Mouse (Mus musculus) c-Kit-positive CD71-negative TER-119-negative erythroid progenitor cells, embryonic 14.5 days (primary cell): ENCODE measurements around the gene Ccdc170.
"Not testable (repeated sequence)": the region's sequence is repeated elsewhere in the genome, so short reads cannot be mapped to it uniquely, and the experiment has no call there.

ENCODE experiments used
- DNase-seq: peaks from one replicate; pipeline ENCODE4 v3.0.0-alpha.2; 2013; ENCODE audit warnings: low read depth

Gene Ccdc170

DNA sequence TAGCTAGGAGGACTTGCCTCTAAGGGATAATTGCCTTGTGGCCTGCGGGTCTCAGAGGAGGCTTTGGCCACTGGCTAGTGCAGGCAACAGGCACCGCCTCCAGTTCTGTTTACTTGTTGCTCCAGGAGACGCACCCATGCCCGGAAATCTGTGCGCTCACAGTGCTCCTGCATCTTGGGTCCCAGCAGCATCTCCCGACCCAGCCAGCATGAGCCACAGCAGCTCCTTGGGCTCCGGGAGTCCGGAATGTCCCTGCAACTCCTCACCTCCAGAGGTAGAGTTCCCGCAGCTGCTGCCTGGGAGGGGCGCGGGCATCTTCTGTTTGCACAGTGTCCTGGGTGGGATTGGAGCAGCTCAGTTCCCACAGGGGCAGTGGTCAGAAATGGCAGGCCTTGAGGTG, at the start of gene Ccdc170:
Gene Ccdc170 (plus strand): TSS at position 148 of the 400 bp plus-strand sequence.
- DNase-seq = no peak

DNA sequence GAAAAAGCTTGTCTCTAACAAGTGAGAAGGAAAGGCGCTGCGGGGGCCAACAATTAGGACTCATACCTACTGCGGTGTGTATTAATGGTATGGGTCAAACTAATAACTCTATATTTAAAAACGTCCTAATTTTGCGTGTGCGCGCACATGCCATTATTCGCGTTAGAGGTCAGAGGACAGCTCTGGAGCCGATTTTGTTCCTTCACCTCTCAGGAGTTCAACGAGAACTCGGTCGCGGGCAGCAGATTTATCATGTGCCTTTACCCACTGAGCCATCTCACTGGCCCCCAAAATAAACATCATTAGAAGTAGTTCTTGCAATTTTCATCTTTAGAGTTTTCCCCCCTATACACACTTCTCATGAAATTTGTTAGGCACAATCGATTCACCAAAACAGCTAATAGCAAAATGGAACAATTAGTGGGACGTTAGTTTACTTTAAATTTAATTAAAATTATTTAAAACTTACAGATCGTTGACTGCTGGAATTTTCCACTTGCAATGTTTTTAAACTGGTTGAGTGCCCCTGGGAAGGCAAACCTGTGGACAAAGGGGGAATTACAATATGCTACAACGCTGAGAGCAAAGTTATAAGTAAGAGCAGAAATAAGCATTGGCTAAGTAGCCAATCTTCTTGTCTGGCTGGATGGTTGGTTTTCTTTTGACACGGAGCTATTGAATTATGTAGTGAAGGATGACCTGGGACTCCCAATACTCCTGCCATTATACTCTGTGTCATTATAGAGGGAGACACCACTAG, 49.1 kb upstream of the Ccdc170 start:
- DNase-seq = no peak

GRCm38 (mm10) chr10:4433871-4434270, 48.4 kb upstream of the Ccdc170 start:
- DNase-seq = not testable (repeated sequence)

DNA sequence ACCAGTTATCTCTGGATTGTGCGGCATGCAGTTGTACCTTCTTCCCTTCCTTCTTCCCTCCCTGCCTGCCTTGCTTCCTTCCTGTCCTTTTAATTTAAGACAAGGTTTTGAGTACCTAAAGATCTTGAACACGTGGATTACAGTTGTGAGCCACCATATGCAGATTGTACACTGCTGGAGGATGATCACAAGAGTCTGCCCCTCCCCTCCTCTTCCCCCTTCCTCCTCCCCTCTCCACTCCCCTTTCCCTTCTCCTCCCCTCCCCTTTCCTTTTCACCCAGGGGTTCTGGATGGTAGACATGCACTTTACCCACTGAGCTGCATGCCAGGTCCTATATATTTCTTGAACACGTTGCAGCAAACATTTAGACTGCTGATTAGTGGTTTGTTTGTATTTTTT, 46.9 kb upstream of the Ccdc170 start:
- no peak for DNase-seq

DNA sequence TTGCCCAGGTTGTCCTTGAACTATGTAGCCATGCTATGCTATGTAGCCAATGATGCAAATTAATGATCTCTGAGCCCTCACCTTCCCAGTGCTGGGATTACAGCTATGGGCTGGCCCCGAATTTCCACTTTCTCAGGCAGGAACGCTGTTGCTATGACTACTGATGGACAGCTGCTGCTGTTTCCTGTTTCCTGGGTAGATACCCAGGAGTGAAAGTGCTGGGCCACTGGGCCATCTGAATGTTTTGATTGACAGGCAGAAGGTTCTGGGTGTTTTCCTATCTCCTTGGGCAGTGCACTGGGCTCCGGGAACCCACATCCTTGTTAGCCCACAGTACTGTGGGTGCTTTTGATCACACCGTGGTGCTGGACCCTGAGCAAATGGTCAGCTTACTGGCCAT, 25.9 kb upstream of the Ccdc170 start:
- DNase-seq = no peak

DNA sequence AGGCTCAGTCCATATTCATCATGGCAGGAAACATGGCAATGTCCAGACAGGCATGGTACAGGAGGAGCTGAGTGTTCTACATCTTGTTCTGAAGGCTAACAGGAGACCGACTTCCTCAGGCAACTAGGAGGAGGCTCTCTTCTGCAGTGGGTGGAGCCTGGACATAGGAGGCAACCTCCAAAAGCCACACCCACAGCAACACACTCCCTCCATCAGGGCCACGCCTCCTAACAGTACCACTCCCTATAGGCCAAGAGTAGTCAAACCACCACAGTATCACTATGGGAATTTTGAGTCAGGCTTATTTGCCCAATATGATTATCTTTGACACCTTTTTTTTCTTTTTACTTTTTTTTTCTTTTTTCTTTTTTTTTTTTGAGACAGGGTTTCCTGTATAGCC, 22.1 kb upstream of the Ccdc170 start:
- no peak for DNase-seq

DNA sequence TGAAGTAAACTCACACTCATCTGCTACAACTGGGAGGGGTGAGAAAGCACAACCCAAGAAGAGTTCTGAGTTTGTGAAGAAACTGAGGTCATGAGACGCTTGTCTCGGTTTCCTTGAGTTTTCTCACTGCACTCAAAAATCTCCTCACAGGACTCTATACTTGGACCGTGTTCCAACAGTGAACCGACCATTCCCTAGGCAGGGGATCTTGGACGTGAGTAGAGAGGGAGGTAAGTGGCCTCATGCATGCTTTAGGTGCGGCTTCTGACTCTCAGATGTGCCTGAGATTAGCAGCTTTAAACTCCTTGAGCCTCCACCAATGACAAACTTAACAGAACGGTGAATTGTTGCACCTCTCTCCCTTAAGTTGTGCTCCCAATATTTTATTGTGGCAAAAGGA, 16.5 kb upstream of the Ccdc170 start:
- no peak for DNase-seq

DNA sequence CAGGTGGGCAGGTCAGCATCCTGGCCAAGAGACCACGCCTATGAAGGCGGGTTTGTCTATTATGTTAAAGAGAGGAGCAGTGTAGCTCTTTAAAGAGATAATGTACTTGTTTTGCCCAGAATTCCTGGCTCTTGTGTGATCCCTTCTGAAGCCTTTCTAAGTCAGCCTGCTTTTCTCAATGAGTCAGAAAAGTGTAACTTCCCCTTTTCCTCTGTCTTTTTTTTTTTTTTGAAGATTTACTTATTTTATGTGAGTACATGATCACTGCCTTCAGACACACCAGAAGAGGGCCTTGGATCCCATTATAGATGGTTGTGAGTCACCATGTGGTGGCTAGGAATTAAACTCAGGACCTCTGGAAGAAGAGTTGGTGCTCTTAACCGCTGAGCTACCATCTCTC, 12.9 kb upstream of the Ccdc170 start:
- DNase-seq = no peak

DNA sequence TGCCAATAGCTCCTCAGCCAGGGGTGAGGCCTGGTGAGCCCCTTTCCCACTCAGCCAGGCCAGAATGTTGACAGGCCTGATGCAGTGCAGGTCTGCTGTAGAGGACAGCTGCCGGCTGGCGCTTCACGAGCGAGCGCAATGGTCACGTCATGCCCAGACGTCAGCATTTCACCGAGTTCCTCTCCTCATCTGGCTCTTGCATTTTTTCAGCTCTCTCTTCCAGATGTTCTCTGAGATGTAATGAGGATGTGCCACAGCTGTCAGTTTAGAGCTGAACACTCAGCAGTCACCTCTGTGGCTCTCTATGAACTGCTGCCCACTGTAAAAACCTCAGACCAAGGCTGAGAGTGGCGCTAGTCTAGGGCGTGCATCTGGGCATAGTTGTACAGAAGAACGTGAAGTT, 8.7 kb upstream of the Ccdc170 start:
- no peak for DNase-seq

- DNase-seq = no peak
Observed at GRCm38 (mm10) chr10:4475431-4475830, 6.9 kb upstream of the Ccdc170 start.

- DNase-seq = no peak
Observed at GRCm38 (mm10) chr10:4476604-4477003, 5.7 kb upstream of the Ccdc170 start.

DNA sequence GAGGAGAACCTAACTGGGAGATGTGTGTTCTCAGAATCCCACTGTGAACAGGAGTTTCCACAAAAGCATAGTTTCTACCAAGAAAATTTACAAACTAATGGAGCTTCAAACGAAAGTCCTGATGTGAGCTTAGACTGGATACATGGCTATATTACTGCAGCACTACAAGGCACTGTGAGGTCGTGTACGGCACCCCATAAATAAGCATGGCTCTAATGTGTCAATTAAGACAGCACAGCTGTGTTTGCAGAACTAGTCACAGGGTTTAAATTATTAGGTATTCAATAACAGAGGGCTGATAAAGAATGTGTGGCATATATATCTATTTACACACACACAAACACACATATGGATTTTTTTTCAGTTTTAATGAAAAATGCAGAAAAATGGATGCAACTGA, 1.4 kb upstream of the Ccdc170 start:
- no peak for DNase-seq

DNA sequence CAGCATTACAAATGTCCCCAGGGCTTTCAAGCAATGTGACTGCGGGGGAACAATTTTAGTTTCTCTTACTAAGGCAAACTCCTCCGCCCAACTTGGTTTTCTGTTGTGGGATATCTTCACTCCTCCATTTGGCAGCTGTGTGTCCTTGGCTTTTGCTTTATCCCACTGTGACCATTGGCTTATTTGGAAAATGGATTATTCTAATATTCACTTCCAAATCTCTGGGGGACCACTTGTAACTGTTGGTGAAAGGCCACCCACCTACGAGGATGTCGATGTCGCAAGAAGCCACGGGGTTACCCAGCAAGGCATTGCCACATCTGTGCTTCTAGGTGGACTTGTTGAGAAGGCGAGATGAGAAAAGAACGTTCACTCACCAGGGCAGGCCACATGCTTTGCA, 607 bp upstream of the Ccdc170 start:
- DNase-seq = no peak

DNA sequence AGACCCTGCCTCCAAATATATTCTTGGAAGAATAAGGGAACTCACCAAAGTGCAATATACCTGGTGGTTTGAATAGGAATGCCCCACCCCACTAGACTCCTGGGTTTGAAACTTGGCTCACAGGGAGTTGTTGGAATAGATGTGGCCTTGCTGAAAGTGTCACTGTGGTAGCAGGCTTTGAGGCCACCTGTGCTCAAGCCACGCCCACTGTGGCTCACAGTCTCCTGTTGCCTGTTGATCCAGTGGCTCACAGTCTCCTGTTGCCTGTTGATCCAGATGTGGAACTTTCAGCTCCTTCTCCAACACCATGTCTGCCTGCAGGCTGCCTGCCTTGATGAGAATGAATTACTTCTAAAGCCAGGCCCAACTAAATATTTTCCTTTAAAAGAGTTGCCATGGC, 1.5 kb downstream of the Ccdc170 start:
- no peak for DNase-seq

DNA sequence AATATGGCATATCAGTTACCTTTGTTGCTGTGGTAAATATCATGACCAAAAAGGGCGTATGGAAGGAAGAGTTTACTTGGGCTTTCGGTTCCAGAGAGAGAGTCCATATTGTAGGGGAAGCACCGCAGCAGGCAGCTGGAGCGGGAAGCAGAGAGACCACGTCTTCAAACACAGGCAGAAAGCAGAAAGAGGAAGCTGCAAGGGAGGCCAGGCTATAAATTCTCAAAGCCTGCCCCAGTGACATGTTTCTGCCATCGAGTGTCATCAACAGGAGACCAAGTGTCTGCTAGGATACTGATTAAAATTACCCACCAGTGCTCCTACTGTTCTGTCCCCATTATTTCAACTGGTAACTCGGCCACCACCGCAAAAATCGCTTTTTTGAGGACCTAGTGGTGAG, 2.7 kb downstream of the Ccdc170 start:
- DNase-seq = no peak

DNA sequence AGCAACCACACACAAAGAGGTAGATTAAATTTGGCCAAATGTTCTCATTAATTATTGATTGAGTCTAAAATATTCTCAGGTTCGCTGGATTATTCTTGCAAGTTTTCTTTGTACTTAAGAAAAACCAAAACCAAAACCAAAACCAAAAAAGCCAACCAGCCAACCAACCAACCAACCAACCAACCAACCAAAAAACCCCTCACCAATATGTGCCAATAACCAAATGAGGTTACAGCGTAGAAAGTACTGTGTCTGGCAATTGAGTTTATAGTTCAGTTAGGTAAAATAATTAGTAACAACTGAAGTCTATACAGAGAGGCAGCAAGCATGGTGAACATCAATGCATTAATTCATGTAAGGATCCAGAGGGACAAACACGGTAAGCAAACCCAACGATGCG, 7.6 kb downstream of the Ccdc170 start:
- DNase-seq = no peak

DNA sequence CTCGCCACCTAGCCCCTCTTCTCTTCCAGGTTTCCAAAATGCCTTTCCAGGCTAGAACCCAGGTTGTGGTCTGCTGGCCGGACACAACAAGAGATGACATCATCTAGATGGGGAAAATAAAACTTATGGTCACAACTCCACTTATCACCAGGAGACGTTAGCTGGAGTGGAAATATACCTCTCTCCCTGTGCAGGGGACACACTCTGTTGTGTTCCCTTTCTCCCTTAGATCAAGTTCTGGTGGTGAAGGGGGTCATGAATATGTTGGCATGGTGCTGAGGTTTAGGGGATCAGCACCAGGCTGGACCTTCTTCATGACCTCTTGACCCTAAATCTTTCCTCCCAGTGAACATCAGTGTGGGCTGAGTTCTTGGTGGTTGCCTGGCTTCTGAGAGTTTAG, 9.0 kb downstream of the Ccdc170 start:
- no peak for DNase-seq

DNA sequence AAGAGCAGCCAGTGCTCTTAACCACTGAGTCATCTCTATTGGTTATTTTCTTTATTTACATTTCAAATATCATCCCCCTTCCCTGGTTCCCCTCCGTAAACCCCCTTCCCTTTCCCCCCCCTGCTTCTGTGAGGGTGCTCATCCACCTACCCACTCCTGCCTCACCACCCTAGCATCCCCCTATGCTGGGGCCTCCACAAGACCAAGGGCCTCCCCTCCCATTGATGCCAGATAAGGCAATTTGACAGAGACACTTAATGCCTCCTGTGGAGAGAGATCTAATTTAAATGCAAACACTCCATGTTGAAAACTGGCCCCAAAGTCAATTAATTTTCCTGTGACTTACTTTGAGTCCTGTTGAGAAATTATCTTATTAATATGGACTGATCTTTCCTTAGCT, 9.7 kb downstream of the Ccdc170 start:
- DNase-seq = no peak

GRCm38 (mm10) chr10:4492909-4493308, 10.6 kb downstream of the Ccdc170 start:
- DNase-seq = no peak

- DNase-seq = no peak
Observed at GRCm38 (mm10) chr10:4503251-4503650, 20.9 kb downstream of the Ccdc170 start.

DNA sequence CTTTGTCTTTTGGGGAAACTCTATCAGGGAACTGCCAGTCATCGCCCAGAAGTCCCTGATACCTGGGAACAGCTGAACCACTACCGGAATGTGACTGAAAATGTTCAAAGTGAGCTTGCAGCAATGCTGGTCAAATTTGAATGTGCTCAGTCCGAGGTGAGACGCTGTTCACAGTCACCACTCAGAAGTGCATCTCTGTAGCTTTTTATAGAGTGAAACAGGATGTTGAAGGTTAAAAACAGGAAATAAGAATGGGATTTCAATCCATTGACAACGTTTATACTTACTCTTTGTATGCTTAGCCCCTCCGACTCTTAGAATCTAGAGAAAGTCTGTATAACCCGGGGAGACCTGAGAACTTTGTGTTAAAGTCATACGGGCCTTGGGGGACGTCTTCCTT, 30.4 kb downstream of the Ccdc170 start:
- no peak for DNase-seq

DNA sequence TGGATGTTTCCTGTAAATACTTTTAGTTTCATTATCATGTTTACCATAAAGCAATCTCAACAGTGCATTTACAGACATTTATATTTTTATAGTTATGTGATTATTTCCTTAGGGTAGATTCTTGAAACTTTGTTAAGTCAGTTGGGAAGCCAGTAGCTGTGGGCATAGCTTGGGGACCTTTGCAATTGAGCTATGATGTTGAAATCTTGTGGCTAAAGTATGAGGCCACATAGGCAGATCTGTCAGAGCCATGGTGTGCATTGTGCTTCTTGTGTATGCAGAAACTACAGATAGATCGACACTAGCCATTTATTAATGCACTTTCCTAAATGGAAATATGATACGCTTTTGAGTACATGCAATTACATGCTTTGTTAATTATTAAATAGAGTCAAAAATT, 35.3 kb downstream of the Ccdc170 start:
- DNase-seq = peak; percentile 8

GRCm38 (mm10) chr10:4519645-4520044, 37.3 kb downstream of the Ccdc170 start:
- no peak for DNase-seq

DNA sequence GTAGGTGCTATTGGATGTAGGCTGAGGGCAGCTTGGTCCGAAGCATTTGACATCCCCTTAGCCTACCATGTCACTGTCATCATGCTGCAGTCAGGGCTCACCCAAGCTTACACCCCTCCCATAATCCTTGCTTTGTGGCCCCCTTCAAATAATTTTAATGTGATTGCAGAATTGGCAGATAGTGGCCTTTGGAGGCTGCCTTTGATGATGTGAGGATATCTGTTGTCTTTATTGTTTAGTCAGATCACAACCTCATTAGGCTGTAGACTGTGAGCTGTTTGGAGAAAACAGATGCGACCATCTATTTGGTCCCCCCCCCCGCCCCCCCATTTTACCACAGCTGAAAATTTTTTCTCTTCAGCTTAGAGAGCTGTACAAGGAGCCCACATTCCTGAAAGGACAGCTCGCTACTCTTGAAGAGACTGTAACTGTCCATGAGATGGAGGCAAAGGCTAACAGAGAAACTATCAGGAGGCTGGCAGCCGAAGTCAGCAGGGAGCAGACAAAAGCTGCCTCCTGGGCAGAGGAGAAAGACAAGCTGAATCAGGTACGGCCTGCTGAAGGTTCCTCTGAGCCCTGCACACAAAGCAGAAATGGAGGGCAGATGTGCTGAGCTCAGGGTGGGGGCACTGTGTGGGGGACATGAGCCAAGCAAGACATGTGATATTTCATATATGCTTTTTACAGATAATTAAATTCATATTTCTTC, 38.2 kb downstream of the Ccdc170 start:
- DNase-seq = no peak
